Mouse (Mus musculus): ENCODE data around the gene Tcl1b3. TPM values are rescaled to one million over a fixed set of nuclear protein-coding genes. Genes with fewer than 3 reads are reported as not detected.
"Not testable (repeated sequence)": the region's sequence is repeated elsewhere in the genome, so short reads cannot be mapped to it uniquely, and the experiment has no call there.

Gene Tcl1b3
- not detected for total RNA-seq (2021)
- long read RNA-seq, result 0 reads

DNA sequence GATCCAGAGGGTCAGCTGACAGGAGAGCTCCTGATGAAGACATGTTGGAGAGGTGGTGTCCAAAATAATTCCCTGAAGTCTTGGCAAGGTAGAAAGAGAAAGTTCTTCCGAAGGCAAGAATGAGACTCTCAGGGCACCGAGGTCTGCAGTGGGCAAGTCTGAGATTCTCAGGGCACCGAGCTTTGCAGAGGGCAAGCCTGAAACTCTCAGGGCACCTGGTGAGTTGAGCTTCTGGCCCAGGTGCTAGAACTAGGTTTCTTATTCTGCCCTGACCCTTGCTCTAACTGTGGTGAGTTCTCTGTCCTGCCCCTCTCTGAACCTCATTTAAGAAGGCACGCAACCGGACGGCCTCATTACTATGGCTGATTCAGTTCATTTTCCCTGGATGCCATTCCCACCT lies at the start of gene Tcl1b3:
TSS of gene Tcl1b3 (plus strand) at position 301 of the 400 bp plus-strand sequence.
- DNase-seq (ENCODE audit: low spot score in 2 of 2), result not testable (repeated sequence)

DNA sequence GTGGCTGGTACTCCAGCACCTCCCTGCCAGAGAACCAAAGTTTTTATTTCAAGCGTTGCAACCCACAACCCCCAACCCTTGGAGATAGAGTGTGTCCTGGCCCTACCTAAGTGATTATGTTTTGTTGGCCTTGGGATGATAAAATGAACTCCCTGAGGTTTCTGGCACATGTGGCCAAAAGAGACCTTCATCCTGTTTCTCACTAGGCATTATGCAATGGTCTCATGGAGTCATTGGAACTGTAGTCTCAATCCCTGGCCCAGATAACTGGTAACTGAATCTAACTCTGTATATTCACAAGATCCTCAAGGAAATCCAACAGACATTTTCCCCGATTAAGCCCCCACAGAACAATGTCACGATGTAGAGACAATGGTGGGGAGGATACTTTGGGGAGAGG lies 47.7 kb upstream of the Tcl1b3 start:
- no peak for DNase-seq (ENCODE audit: low spot score in 2 of 2)

DNA sequence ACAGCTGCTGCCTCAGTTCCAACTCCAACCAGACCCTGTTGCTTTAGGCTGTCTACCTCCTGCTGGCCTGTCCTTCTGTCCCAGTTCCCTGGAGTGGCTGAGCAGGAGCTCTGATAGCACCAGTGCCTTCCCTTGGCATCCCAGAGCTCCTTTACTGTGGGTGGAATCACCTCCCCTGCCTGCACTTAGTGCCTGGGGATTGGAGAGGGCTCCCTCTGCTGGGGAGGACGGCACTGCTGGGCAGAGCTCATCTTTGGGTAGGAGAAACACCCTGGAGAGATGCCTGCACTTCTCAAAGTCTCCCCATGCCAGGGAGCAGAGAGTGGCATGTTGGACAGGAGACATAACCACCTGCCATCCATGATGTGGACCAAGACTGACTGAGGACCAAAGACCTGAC lies 45.9 kb upstream of the Tcl1b3 start:
- not testable (repeated sequence) for DNase-seq (ENCODE audit: low spot score in 2 of 2)

DNA sequence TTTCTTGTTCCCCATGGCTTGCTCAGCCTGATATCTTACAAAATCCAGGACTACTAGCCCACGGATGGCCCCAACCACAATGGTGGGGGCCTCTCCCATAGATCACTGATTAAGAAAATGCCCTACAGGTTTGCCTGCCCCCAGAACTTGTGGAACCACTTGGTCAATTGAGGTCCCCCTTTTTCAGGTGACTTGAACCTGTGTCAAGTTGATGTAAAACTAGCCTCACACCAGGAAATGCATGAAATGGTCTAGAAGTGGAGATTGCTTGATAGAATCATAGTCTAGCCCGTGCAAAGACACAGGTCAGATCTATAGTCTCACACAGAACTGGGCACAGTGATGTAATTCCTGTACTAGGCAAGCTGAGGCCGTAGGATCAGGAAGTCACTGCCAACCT lies 45.1 kb upstream of the Tcl1b3 start, which contains the start of gene Tcl1b2:
TSS of gene Tcl1b2 (plus strand) at position 301 of the 400 bp plus-strand sequence.
- no peak for DNase-seq (ENCODE audit: low spot score in 2 of 2)

DNA sequence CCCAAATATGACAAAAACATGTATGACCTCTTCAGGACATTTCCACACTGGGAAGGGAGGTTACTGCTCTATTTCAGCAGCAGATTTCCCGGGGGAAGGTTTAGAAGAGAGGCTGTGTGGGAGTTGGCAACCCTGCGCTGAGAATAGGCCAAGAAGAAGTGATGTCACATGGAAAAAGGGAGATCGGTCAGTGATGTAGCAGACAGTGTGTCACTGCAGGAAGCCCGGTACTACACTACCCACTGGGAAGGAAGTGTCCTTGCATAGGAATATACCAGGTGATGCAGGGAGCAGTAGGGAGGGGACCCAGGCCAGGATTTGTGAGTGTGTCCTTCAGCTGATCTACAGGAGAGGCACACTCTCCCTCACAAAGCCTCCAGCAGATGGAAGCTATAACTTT lies 35.6 kb upstream of the Tcl1b3 start:
- DNase-seq (ENCODE audit: low spot score in 2 of 2), result peak in 1 of 2 experiments; percentile 9

DNA sequence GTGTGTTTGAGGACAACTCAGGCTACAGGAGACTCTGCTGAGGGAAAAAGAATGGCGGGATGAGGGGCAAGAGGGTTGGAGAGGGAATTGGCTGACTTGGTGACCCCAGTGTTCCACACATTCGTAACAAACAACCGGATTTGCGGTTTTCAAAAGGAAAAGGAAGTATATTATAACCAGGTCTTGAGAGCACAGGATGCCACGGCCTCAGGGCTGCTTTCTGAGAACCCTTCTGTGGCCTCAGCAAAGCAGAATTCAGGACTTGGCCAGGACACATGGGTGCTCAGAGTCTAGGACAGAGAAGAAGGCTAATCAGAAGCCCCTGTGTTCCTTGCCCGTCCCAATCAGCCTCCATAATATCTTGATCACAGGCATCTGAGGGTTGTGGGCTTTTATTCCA lies 32.0 kb upstream of the Tcl1b3 start:
- no peak for DNase-seq (ENCODE audit: low spot score in 2 of 2)

DNA sequence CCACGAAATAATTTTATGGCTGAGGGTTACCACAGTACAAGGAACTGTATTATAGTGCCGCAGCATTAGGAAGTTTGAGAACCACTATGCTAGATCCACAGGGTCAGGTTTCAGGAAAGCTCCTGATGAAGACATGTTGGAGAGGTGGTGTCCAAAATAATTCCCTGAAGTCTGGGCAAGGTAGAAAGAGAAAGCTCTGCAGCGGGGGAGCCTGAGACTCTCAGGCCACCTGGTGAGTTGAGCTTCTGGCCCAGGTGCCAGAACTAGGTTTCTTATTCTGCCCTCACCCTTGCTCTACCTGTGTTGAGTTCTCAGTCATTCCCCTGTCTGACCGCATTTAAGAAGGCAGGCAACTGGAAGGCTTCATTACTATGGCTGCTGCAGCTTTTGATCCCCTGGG lies 31.5 kb upstream of the Tcl1b3 start, which contains the start of gene Tcl1b1:
TSS of gene Tcl1b1 (plus strand) at position 301 of the 400 bp plus-strand sequence.
- DNase-seq (ENCODE audit: low spot score in 2 of 2), result no peak

DNA sequence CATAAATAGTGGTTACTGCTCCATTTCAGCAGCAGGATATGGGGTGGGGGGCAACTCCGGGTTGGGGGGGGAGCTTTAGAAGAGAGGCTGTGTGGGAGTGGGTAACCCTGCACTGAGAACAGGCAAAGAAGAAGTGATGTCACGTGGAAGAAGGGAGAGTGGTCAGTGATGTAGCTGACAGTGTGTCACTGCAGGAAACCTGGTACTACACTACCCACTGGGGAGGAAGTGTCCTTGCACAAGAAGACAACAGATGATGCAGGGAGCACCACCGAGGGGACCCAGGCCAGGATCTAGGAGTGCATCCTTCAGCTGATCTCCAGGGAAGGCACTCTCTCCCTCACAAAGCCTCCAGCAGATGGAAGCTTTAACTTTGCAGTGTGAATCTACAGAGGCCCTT lies 24.1 kb upstream of the Tcl1b3 start:
- DNase-seq (ENCODE audit: low spot score in 2 of 2), result no peak

DNA sequence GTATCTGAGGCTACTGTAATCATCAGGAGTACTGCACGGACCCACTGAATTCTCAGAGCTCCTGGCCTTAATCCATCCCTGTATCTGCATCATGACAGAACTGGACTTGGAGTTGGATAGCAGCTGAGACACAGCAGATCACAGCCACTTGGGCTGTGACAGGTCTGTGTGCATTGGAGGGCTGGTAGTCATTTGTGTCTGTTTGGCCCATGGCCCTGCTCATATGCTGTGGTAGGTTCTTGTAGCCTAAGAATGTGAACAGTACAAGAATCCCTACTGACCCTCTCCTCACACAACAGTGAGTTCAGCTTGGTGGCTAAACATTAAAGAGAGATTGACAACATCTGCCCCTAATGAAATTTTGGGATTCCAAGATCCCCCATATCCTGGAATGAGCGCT lies 17.5 kb upstream of the Tcl1b3 start:
- no peak for DNase-seq (ENCODE audit: low spot score in 2 of 2)

DNA sequence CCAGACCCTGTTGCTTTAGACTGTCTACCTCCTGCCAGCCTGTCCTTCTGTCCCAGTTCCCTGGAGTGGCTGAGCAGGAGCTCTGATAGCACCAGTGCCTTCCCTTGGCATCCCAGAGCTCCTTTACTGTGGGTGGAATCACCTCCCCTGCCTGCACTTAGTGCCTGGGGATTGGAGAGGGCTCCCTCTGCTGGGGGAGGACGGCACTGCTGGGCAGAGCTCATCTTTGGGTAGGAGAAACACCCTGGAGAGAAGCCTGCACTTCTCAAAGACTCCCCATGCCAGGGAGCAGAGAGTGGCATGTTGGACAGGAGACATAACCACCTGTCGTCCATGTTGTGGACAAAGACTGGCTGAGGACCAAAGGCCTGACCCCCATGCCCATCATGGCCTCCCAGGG lies 16.5 kb upstream of the Tcl1b3 start:
- peak; percentile 61 to 66 for DNase-seq (ENCODE audit: low spot score in 2 of 2)

DNA sequence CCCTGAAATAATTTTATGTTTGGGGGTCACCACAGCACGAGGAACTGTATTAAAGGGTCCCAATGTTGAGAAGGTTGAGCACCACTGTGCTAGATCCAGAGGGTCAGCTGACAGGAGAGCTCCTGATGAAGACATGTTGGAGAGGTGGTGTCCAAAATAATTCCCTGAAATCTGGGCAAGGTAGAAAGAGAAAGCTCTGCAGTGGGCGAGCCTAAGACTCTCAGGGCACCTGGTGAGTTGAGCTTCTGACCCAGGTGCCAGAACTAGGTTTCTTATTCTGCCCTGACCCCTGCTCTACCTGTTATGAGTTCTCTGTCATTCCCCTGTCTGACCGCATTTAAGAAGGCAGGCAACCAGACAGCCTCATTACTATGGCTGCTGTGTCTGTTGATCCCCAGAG lies 14.8 kb upstream of the Tcl1b3 start, which contains the start of gene Tcl1b5:
TSS of gene Tcl1b5 (plus strand) at position 301 of the 400 bp plus-strand sequence.
- not testable (repeated sequence) for DNase-seq (ENCODE audit: low spot score in 2 of 2)

DNA sequence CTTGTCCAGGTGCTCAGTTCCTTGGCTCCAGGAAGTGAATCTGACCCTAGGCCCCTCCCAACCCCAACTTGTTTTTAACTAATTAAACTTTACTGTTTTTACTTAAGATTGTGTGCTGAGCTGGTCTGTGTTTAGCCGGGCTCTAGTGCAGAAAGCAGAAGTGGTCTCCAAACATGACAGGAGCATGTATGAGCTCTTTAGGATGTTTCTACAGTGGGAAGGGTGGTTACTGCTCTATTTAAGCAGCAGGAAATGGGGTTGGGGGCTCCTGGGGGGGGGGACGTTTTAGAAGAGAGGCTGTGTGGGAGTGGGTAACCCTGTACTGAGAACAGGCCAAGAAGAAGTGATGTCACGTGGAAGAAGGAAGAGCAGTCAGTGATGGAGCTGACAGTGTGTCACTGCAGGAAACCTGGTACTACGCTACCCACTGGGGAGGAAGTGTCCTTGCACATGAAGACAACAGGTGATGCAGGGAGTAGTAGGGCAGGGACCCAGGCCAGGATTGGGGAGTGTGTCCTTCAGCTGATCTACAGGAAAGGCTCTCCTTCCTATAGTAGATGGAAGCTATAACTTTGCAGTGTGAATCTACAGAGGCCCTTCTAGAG lies 9.7 kb upstream of the Tcl1b3 start:
- not testable (repeated sequence) for DNase-seq (ENCODE audit: low spot score in 2 of 2)

DNA sequence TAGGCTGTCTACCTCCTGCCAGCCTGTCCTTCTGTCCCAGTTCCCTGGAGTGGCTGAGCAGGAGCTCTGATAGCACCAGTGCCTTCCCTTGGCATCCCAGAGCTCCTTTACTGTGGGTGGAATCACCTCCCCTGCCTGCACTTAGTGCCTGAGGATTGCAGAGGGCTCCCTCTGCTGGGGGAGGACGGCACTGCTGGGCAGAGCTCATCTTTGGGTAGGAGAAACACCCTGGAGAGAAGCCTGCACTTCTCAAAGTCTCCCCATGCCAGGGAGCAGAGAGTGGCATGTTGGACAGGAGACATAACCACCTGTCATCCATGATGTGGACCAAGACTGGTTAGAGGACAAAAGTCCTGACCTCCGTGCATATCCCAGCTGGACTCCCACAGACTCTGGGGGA lies 1.9 kb upstream of the Tcl1b3 start:
- DNase-seq (ENCODE audit: low spot score in 2 of 2), result peak in 1 of 2 experiments; percentile 13

DNA sequence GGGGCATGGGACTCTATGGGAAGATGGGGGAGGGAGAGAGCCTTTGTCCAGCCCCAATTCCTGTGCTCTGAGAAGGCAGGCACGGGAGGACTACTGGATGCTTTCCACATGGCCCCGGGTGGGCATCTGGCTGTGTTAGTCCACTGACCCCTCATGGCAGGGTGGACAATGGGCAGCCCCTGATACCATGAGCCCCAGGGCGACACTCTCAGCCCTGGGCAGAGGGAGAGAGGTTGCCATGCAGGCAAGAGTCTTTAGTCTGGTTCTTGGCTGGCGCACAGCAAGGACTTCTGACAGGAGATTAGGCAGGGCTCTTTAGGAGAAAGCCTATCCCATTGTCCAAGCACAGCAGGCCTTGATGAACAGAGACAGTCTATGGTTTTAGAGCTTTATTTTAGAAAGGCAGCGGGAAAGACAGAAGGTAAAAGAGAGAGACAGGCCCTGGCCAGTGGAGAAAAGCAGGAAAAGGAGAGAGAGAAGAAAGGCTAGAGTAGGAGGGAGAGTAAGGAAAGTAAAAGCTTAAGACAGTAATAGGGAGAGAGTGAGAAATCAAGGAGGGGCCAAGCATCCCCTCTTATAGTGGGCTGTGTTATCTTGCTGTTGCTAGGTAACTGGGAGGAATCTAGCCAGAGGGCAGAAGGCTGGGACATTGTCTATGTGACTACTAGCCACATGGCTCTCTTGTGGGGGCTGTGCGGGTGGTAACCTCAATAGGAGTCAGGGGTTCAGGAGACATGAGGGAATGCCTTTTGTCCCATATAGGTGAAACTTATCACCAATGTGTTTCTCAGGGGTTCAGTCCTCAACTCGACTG lies 9.0 kb downstream of the Tcl1b3 start:
- DNase-seq (ENCODE audit: low spot score in 2 of 2), result not testable (repeated sequence)

DNA sequence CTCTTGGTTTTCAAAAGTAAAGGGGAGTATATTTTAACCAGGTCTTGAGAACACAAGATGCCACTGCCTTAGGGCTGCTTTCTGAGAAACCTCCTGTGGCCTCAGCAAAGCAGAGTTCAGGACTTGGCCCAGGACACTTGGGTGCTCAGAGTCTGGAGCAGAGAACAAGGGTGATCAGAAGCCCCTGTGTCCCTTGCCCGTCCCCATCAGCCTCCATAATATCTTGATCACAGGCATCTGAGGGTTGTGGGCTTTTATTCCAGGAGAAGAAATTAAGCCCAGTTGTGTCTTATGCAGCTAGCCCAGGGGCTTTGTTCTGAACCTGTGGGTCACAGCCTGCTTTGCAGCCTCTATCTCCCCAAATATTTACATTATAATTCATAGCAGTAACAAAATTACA lies 10.8 kb downstream of the Tcl1b3 start, which contains the start of gene Tcl1b4:
TSS of gene Tcl1b4 (plus strand) at position 301 of the 400 bp plus-strand sequence.
- not testable (repeated sequence) for DNase-seq (ENCODE audit: low spot score in 2 of 2)

DNA sequence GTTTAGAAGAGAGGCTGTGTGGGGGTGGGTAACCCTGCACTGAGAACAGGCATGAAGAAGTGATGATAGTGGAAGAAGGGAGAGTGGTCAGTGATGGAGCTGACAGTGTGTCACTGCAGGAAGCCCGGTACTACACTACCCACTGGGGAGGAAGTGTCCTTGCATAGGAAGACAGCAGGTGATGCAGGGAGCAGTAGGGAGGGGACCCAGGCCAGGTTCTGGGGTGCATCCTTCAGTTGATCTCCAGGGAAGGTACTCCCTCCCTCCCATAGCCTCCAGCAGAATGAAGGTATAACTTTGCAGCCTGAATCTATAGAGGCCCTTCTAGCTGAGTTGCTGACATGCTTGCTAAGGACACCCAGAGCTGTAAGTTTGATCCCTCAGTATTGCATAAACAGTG lies 16.2 kb downstream of the Tcl1b3 start:
- no peak for DNase-seq (ENCODE audit: low spot score in 2 of 2)

DNA sequence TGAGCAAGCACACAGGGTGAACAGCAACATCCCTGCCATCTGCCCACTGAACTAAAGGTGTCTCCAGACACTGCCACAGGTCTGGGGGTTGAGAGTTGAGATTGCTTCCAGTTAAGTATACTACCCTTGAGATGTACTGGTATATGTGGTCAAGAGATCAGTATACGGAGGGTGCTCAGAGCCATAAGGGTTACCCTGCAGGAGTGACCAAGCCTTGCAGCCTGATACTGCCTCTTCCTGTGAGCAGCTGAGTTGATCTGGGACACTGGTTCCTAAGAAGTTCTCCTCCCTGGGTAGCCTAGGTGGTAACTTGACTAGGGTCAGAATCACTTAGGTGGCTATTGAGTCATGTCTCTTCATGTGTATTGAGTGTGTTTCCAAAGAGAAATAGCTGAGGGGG lies 17.6 kb downstream of the Tcl1b3 start:
- no peak for DNase-seq (ENCODE audit: low spot score in 2 of 2)

DNA sequence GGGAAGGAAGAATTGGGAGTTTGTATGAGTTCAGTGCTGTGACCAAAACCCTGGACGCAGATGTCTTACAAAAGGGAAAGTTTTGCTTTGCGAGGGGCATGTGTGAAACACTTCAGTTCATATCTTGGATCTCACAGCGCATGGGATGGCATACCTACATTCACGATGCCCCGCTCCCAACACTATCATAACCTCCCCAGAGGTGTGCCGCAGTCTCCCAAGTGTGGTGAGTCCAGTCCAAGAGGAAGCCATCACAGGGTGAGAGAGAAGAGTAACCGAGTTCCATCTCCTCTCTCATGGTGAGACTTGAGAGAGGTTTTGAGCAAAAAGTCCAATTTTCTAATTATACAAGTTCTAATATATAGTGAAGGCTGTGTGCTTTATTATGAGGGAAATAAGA lies 18.4 kb downstream of the Tcl1b3 start:
- DNase-seq (ENCODE audit: low spot score in 2 of 2), result no peak

DNA sequence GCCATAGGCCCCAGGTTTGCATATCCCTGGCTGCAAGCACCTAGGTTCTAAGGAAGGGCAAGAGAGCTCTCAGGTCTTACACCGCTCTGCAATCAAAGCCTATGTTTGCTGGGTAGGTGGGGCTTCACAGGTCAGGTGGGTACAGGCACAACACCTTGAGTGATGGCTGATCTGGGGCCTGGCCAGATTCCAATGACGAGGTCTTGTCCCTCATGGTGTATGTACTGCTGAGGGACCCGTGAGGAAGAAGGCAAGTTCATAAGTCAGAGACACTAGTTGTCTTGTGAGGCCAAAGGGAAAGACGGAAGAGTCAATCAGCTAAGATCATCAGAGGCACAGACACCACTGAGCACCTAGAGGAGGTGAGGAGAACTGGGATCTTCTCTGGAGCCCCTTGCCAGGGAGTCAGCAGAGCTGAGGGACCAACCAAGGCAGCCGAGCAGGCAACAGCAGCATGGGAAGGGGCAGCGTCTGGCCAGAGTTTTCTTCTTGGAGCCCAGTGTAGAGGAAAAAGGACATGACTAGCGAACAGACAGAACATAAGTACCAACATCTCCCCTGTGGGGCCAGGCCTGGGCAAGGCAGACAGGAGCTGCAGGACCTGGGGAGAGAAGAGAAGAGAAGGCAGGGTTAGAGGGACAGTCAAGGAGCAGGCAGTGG lies 26.4 kb downstream of the Tcl1b3 start:
- no peak for DNase-seq (ENCODE audit: low spot score in 2 of 2)

DNA sequence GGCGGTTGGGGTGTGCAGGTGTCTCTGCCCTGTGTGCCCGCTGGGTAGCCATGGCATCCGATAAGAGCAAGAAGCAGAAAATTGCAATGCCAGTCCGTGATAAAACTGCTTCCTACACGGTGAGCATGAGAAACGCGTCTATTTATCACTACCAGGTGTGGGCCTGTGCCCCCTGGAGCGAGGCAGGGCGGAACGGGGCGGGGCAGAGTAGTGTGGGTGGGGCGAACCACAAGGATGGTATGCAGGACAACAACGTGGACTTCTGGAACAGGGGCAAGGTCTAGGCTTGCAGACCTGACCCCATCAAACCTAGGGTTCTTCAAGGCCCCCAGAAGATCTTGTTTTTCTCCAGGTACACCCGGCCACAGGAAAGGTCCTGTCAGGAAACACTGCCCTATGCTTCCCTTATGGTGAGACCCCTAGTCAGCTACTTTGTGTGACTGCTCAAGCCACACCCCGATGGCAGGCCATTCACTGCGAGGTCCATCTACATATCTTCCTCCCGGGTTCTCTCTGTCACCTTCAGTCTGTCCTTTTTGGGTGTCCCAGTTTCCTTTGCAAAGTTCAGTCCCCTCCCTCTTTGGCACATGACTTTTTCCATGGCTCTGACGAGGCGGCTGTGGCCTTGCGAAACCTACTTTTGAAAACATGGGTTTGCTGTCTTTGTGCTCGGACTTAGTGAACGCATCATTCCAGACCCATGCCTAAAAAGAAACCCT lies 31.9 kb downstream of the Tcl1b3 start, which contains the start of gene Tcl1:
TSS of gene Tcl1 (minus strand) at position 193 of the 719 bp plus-strand sequence.
- no peak for DNase-seq (ENCODE audit: low spot score in 2 of 2)
